Mouse (Mus musculus) lung, embryonic 15.5 days (tissue): ENCODE measurements around the gene Pygo2. TPM values are rescaled to one million over a fixed set of nuclear protein-coding genes. Genes with fewer than 3 reads are reported as not detected.
A peak's percentile ranks its signal among the peaks of the same experiment; 100 is the strongest.

ENCODE experiments used
- ATAC-seq: fragments of 200-750 bp; cut with Nextera tagmentation; 2 replicates; pipeline ENCODE4 v1.8.0; 2017; ENCODE audit warnings: moderate number of reproducible peaks, borderline replicate concordance; ENCODE audit not compliant: low FRiP score, low TSS enrichment; ENCODE audit errors: extremely low read depth
- H3K27ac ChIP-seq: fragments of 300-500 bp; sonication (generic); 2 replicates; pipeline ENCODE4 v1.5.1; 2015; ENCODE audit warnings: moderate library complexity, mild to moderate bottlenecking, inconsistent platforms
- H3K27me3 ChIP-seq: fragments of 300-500 bp; sonication (generic); 2 replicates; pipeline ENCODE4 v1.6.1; 2015; ENCODE audit warnings: inconsistent platforms
- H3K36me3 ChIP-seq: fragments of 300-500 bp; sonication (generic); 2 replicates; pipeline ENCODE4 v1.6.1; 2015; ENCODE audit warnings: inconsistent platforms
- H3K4me1 ChIP-seq: fragments of 300-500 bp; sonication (generic); 2 replicates; pipeline ENCODE4 v1.6.1; 2015; ENCODE audit warnings: inconsistent platforms
- H3K4me2 ChIP-seq: fragments of 300-500 bp; sonication (generic); 2 replicates; pipeline ENCODE4 v1.6.1; 2015; ENCODE audit warnings: inconsistent platforms, mild to moderate bottlenecking, moderate library complexity
- H3K4me3 ChIP-seq: fragments of 300-500 bp; sonication (generic); 2 replicates; pipeline ENCODE4 v1.5.1; 2015; ENCODE audit warnings: mild to moderate bottlenecking, inconsistent platforms
- H3K9ac ChIP-seq: fragments of 300-500 bp; sonication (generic); 2 replicates; pipeline ENCODE4 v1.6.1; 2015; ENCODE audit warnings: inconsistent platforms
- H3K9me3 ChIP-seq: fragments of 300-500 bp; sonication (generic); 2 replicates; pipeline ENCODE4 v1.6.1; 2016; ENCODE audit warnings: inconsistent platforms
- WGBS: fragments of 180-500 bp; shearing (Covaris S2); methylation state at CpG from one replicate; pipeline ENCODE4 v1.1.7; 2015; 5-methylcytosine and 5-hydroxymethylcytosine counted together
- polyA plus RNA-seq: library from polyadenylated mRNA; unstranded; fragments of >200 nt; fragmentation: Nextera tagmentation; extraction: Ambion mirVana; gene quantifications from 2 replicates; pipeline ENCODE4 v1.2.1, GENCODE M21; 2015

Pygo2 gene
- polyA plus RNA-seq, 1 experiment from 2014 or later = 41.1 TPM

- Histone ChIP-seq H3K4me1 (peaks cover 35% of the 10 kb centered on the region), H3K9ac (0 out of 2 replicates have a peak within 1 kb of the TSS, but pooled peaks have one; percentile 22), H3K4me3 (no peak within 1 kb of the TSS), H3K36me3 (no peaks in the 10 kb centered on the region), H3K4me2 (no peak within 1 kb of the TSS), H3K27me3 (no peaks in the 10 kb centered on the region), H3K27ac (no peak within 1 kb of the TSS), H3K9me3 (no peaks in the 10 kb centered on the region)
- WGBS = 45% methylated on average over 10 of the region's 10 CpGs
- ATAC-seq = no peak
These were observed 24.6 kb downstream of the Pygo2 start, which contains the start of gene Pmvk for GRCm38 (mm10) chr3:89454401-89455177. Pmvk (plus strand) TSS chr3:89454541.

GRCm38 (mm10) chr3:89455786-89456285 is 25.8 kb downstream of the Pygo2 start:
- H3K4me3 ChIP-seq = no peak overlapping the region
- peaks cover 37% of the 10 kb centered on the region for H3K4me1 ChIP-seq
- H3K9ac ChIP-seq = no peak overlapping the region
- ATAC-seq = no peak
- WGBS = 88% methylated on average over 1 of the region's 1 CpGs
- H3K36me3 ChIP-seq = no peaks in the 10 kb centered on the region
- no peak overlapping the region for H3K27ac ChIP-seq
- H3K4me2 ChIP-seq = no peak overlapping the region
- H3K27me3 ChIP-seq = no peaks in the 10 kb centered on the region
- no peaks in the 10 kb centered on the region for H3K9me3 ChIP-seq

GRCm38 (mm10) chr3:89456726-89457665 is 27.0 kb downstream of the Pygo2 start:
- ATAC-seq = peak; percentile 17; the same call in 1 of the 2 replicates

GRCm38 (mm10) chr3:89458372-89458964 is 28.5 kb downstream of the Pygo2 start:
- no peaks in the 10 kb centered on the region for H3K27me3 ChIP-seq
- no peak overlapping the region for H3K9ac ChIP-seq

More at GRCm38 (mm10) chr3:89456726-89457665, 27.0 kb downstream of the Pygo2 start:
- no peak overlapping the region for H3K4me3 ChIP-seq
- no peaks in the 10 kb centered on the region for H3K27me3 ChIP-seq
- no peak overlapping the region for H3K9ac ChIP-seq
- peaks cover 26% of the 10 kb centered on the region for H3K4me1 ChIP-seq
- no peak overlapping the region for H3K27ac ChIP-seq
- H3K4me2 ChIP-seq = no peak overlapping the region
- no peaks in the 10 kb centered on the region for H3K36me3 ChIP-seq
- WGBS = 37% methylated on average over 10 of the region's 10 CpGs
- H3K9me3 ChIP-seq = no peaks in the 10 kb centered on the region

GRCm38 (mm10) chr3:89458965-89459807 is 29.2 kb downstream of the Pygo2 start:
- Histone ChIP-seq H3K9ac (peak overlapping the region; percentile 60), H3K36me3 (no peaks in the 10 kb centered on the region), H3K27me3 (no peaks in the 10 kb centered on the region), H3K4me1 (peaks cover 23% of the 10 kb centered on the region), H3K4me3 (peak overlapping the region; percentile 57), H3K9me3 (no peaks in the 10 kb centered on the region), H3K4me2 (peak overlapping the region; percentile 83), H3K27ac (peak overlapping the region; percentile 82)
- ATAC-seq = peak; percentile 83
- WGBS = under 1% methylated on average over 34 of the region's 36 CpGs

More at GRCm38 (mm10) chr3:89458372-89458964, 28.5 kb downstream of the Pygo2 start:
- Histone ChIP-seq H3K4me1 (peaks cover 23% of the 10 kb centered on the region), H3K9me3 (no peaks in the 10 kb centered on the region), H3K27ac (peak overlapping the region; percentile 82), H3K4me3 (peak overlapping the region; percentile 57), H3K36me3 (no peaks in the 10 kb centered on the region), H3K4me2 (peak overlapping the region; percentile 83)
- ATAC-seq = peak; percentile 56; the same call in 1 of the 2 replicates
- 25% methylated on average over 13 of the region's 13 CpGs for WGBS

- H3K27ac ChIP-seq = no peak overlapping the region
- H3K9ac ChIP-seq = no peak overlapping the region
- H3K27me3 ChIP-seq = no peaks in the 10 kb centered on the region
- H3K36me3 ChIP-seq = peaks cover 13% of the 10 kb centered on the region
- H3K4me1 ChIP-seq = 0 out of 2 replicates have a peak, but pooled peaks cover 3% of the 10 kb centered on the region
- ATAC-seq = no peak
- H3K4me2 ChIP-seq = no peak overlapping the region
- no peaks in the 10 kb centered on the region for H3K9me3 ChIP-seq
- no peak overlapping the region for H3K4me3 ChIP-seq
- WGBS = 48% methylated on average over 4 of the region's 4 CpGs
These were observed 38.3 kb downstream of the Pygo2 start for GRCm38 (mm10) chr3:89468268-89468667.

- no peak for ATAC-seq
- no peak overlapping the region for H3K27ac ChIP-seq
- H3K9me3 ChIP-seq = no peaks in the 10 kb centered on the region
- no peak overlapping the region for H3K4me3 ChIP-seq
- no peak overlapping the region for H3K4me2 ChIP-seq
- 0 out of 2 replicates have a peak, but pooled peaks cover 3% of the 10 kb centered on the region for H3K4me1 ChIP-seq
- H3K27me3 ChIP-seq = no peaks in the 10 kb centered on the region
- H3K36me3 ChIP-seq = peaks cover 13% of the 10 kb centered on the region
- 75% methylated on average over 7 of the region's 7 CpGs for WGBS
- no peak overlapping the region for H3K9ac ChIP-seq
These were observed 42.3 kb downstream of the Pygo2 start for GRCm38 (mm10) chr3:89472280-89472679.

- Histone ChIP-seq H3K9ac (no peak overlapping the region), H3K36me3 (no peaks in the 10 kb centered on the region), H3K27me3 (no peaks in the 10 kb centered on the region), H3K27ac (no peak overlapping the region), H3K4me1 (0 out of 2 replicates have a peak, but pooled peaks cover 3% of the 10 kb centered on the region), H3K9me3 (no peaks in the 10 kb centered on the region), H3K4me3 (no peak overlapping the region), H3K4me2 (no peak overlapping the region)
- 62% methylated on average over 6 of the region's 6 CpGs for WGBS
- no peak for ATAC-seq
These were observed 43.8 kb downstream of the Pygo2 start for GRCm38 (mm10) chr3:89473838-89474237.

GRCm38 (mm10) chr3:89479055-89479454 is 49.0 kb downstream of the Pygo2 start:
- ATAC-seq = no peak
- no peak overlapping the region for H3K27ac ChIP-seq
- H3K4me3 ChIP-seq = no peak overlapping the region
- no peaks in the 10 kb centered on the region for H3K9me3 ChIP-seq
- no peak overlapping the region for H3K9ac ChIP-seq
- no peaks in the 10 kb centered on the region for H3K36me3 ChIP-seq
- 67% methylated on average over 6 of the region's 6 CpGs for WGBS
- no peaks in the 10 kb centered on the region for H3K4me1 ChIP-seq
- no peak overlapping the region for H3K4me2 ChIP-seq
- H3K27me3 ChIP-seq = no peaks in the 10 kb centered on the region

- no peak overlapping the region for H3K4me2 ChIP-seq
- WGBS = 43% methylated on average over 2 of the region's 2 CpGs
- H3K27ac ChIP-seq = no peak overlapping the region
- no peaks in the 10 kb centered on the region for H3K9me3 ChIP-seq
- H3K4me3 ChIP-seq = no peak overlapping the region
- no peaks in the 10 kb centered on the region for H3K36me3 ChIP-seq
- no peak for ATAC-seq
- H3K9ac ChIP-seq = no peak overlapping the region
- 0 out of 2 replicates have a peak, but pooled peaks cover 3% of the 10 kb centered on the region for H3K27me3 ChIP-seq
- H3K4me1 ChIP-seq = peaks cover 9% of the 10 kb centered on the region
These were observed 51.5 kb downstream of the Pygo2 start for GRCm38 (mm10) chr3:89481488-89481887.
